Mouse (Mus musculus): Measurements from ENCODE around the gene Qsox2.

Gene Qsox2

DNA sequence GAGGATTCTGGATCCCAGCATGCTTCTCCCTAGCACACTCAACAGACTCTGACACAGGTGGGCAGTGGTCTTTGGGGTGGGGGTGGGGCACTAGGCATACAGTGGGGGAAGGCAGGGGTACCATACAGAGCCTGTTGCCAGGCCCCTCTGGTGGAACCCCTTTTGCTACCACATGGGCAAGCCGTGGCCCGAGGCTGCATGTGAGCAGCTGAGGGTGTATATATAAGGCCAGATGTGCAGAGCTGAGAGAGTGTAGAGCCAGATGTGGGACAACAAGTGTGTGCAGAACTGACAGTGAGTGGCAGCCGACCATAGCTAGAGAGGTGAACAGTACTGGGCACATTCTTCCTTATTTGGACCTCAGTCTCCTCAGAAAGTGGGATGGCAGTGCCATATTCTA, 70.4 kb downstream of the Qsox2 start:
- DNase-seq (ENCODE audit: low read depth, low spot score): no peak
